Mouse (Mus musculus) embryonic fibroblast, embryonic 13.5 days (primary cell): ENCODE measurements around the gene Dffa. TPM values are rescaled to one million over a fixed set of nuclear protein-coding genes. Genes with fewer than 3 reads are reported as not detected.

ENCODE experiments used
- H3K27ac ChIP-seq: 2 replicates; pipeline ENCODE4 v1.5.1; 2012; ENCODE audit warnings: low read length, control low read depth, inconsistent platforms; ENCODE audit not compliant: insufficient read depth
- H3K4me1 ChIP-seq: 2 replicates; pipeline ENCODE4 v1.6.1; 2011; ENCODE audit warnings: low read length; ENCODE audit not compliant: control insufficient read depth, insufficient read depth
- H3K4me3 ChIP-seq: 2 replicates; pipeline ENCODE4 v1.5.1; 2011; ENCODE audit warnings: mild to moderate bottlenecking, control low read depth, low read length; ENCODE audit not compliant: insufficient read depth
- CTCF ChIP-seq: IDR thresholded peaks from 2 replicates; pipeline ENCODE4 v1.5.1; 2011; ENCODE audit warnings: mild to moderate bottlenecking, control low read depth, low read length, moderate library complexity, borderline replicate concordance; ENCODE audit not compliant: insufficient read depth
- POLR2A ChIP-seq: IDR thresholded peaks from 2 replicates; pipeline ENCODE4 v1.6.1; 2011; ENCODE audit warnings: low read depth, mild to moderate bottlenecking, control low read depth, low read length, moderate library complexity
- polyA plus RNA-seq: library from polyadenylated mRNA; stranded (reverse); fragments of >200 nt; gene quantifications from 2 replicates; pipeline ENCODE4 v1.2.4, GENCODE M21; 2011; ENCODE audit warnings: low read depth; ENCODE audit not compliant: missing spikeins, insufficient read length

Dffa gene
- 12.7 and 14.7 TPM in 2 replicates for polyA plus RNA-seq

- no peaks in the 10 kb centered on the region; the same call in 1 of the 2 replicates for H3K4me1 ChIP-seq
- H3K27ac ChIP-seq: no peak within 1 kb of the TSS
- TF ChIP-seq POLR2A: peak; percentile 58
- no peak for TF ChIP-seq CTCF
- peak within 1 kb of the TSS; percentile 98 for H3K4me3 ChIP-seq
These were observed at the start of gene Dffa for GRCm38 (mm10) chr4:149103875-149104561. Gene Dffa (plus strand): TSS chr4:149104146.

DNA sequence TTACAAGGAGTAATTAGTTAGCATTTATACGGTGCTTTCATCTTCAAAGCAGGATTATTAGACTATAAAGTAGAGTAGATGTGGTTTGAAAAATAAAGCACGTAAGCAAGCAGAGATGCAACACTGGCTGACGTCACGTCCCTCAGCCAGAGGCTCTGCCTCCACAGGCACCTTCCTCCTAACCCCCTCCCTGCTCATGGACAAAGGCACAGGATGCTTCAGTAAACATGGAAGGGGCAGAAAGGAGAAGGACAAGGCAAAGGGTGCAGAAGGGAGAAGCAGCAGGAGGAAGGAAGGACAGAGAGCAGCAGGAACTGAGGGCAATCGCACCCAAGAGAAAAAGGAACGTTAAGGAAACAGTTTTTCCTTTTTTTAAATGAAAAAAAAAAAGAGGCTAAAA, 48.1 kb upstream of the Dffa start:
- no peak overlapping the region for H3K27ac ChIP-seq
- H3K4me3 ChIP-seq: no peak overlapping the region
- peaks cover 5% of the 10 kb centered on the region; the same call in 1 of the 2 replicates for H3K4me1 ChIP-seq
- TF ChIP-seq POLR2A (no peak), CTCF (no peak)

DNA sequence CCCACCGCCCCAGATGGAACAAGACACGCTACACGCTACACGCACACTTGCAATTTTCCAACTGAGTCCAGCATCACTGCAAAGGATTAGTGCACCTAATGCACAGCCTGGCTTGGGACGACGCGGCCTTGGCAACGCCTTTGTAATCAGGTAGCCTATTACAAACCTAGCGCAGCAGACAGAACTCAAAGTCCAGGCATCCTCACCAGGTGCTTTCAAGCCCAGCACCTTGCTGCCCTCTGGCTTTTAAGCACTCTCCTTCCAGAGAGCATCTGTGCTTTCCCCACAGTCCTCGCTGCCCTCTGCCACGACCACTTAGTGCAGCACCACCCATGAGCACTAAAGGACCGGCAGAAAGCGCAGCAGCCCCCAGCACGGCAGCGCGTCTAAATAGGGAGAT, 47.0 kb upstream of the Dffa start:
- no peak overlapping the region for H3K27ac ChIP-seq
- no peak overlapping the region for H3K4me3 ChIP-seq
- TF ChIP-seq CTCF (no peak), POLR2A (no peak)
- peaks cover 5% of the 10 kb centered on the region; the same call in 1 of the 2 replicates for H3K4me1 ChIP-seq

- H3K4me3 ChIP-seq: no peak overlapping the region
- no peak overlapping the region for H3K27ac ChIP-seq
- H3K4me1 ChIP-seq: peaks cover 5% of the 10 kb centered on the region; the same call in 1 of the 2 replicates
- TF ChIP-seq POLR2A (no peak), CTCF (no peak)
These were observed 46.5 kb upstream of the Dffa start for GRCm38 (mm10) chr4:149057470-149057869.

DNA sequence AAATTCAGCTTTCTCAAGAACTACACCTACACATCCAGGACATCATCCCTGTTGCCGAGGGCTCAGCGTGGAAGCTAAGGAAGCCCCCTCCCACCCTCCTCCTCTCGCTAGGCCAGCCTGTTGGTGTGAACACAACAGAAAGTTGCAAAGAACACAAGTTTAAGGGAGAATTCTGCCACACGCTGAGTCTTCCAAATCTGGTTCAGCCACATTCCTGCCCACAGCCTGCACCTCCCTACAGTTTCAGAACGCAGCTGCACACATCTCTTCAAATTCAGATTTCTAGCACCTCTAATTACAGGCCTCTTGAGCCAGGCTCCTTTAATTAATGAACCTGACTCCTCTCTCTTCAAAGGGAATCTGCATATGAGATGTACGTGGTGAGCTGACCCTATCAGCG, 45.6 kb upstream of the Dffa start:
- Histone ChIP-seq H3K4me1 (peaks cover 11% of the 10 kb centered on the region; the same call in 1 of the 2 replicates), H3K27ac (no peak overlapping the region), H3K4me3 (no peak overlapping the region)
- no peak for TF ChIP-seq POLR2A
- TF ChIP-seq CTCF: no peak

- TF ChIP-seq POLR2A: no peak
- TF ChIP-seq CTCF: no peak
- H3K4me3 ChIP-seq: no peak overlapping the region
- no peak overlapping the region for H3K27ac ChIP-seq
- H3K4me1 ChIP-seq: peaks cover 13% of the 10 kb centered on the region; the same call in 1 of the 2 replicates
These were observed 44.2 kb upstream of the Dffa start for GRCm38 (mm10) chr4:149059713-149060112.

GRCm38 (mm10) chr4:149060621-149061431, 43.1 kb upstream of the Dffa start:
- Histone ChIP-seq H3K4me3 (no peak overlapping the region), H3K4me1 (peaks cover 13% of the 10 kb centered on the region; the same call in 1 of the 2 replicates)
- TF ChIP-seq CTCF (no peak), POLR2A (no peak)

GRCm38 (mm10) chr4:149061432-149061718, 42.6 kb upstream of the Dffa start:
- TF ChIP-seq CTCF (no peak), POLR2A (no peak)
- Histone ChIP-seq H3K4me1 (peaks cover 13% of the 10 kb centered on the region; the same call in 1 of the 2 replicates), H3K27ac (no peak overlapping the region), H3K4me3 (no peak overlapping the region)

More at GRCm38 (mm10) chr4:149060621-149061431, 43.1 kb upstream of the Dffa start:
- no peak overlapping the region for H3K27ac ChIP-seq

DNA sequence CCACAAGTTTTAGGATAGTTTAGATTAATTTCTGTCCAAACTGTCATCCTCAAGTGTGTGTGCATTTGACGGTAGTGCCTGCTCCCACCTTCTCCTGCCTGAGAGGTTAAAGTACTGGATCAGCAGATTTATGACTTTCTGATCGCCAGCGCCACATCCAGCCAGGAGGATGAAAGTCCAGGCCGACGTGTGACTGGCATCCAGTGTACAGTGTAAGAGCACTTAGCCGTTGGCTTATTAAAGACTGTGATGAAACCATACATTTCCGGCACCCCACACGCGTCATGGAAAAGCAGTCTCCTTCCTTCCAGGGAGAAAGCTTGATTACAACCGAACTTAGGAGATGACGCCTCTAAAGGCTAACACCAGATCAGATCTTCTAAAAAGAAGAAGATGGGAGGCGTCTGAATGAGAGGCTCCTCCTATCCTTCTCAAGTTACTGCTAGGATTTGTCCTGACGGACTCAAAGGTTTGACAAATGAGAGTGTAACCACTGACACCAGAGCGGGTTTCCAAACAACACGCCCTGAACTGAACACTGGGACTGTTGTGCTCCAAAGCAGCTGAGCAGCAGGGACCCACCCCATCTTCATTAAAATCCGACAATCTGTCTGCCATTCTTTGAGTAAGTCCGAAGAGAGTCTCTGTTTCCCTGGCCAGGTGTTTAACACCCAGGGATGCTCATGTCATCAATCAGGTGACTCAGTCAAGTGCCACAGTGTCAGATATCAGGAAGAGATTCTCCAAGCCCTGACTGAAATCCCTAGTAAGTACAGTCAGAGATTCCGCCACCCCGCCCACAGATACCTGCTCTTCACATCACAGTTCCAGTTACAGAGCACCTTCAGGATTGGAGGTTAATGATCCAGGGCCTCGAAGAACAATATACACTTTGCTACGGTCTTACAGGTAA, 41.3 kb upstream of the Dffa start:
- Histone ChIP-seq H3K4me3 (no peak overlapping the region), H3K4me1 (peaks cover 13% of the 10 kb centered on the region; the same call in 1 of the 2 replicates), H3K27ac (no peak overlapping the region)
- TF ChIP-seq POLR2A (no peak), CTCF (no peak)
